Mouse (Mus musculus) myocyte (in vitro differentiated cells): Measurements from ENCODE around the gene Zfp672. TPM values are rescaled to one million over a fixed set of nuclear protein-coding genes. Genes with fewer than 3 reads are reported as not detected.

Experiments used
- H3K27me3 ChIP-seq: one replicate; pipeline ENCODE4 v1.6.1; 2011; ENCODE audit not compliant: control insufficient read depth, insufficient read depth, insufficient read length
- H3K36me3 ChIP-seq: one replicate; pipeline ENCODE4 v1.6.1; 2011; ENCODE audit not compliant: control insufficient read depth, insufficient read depth
- H3K4me2 ChIP-seq: one replicate; pipeline ENCODE4 v1.6.1; 2011; ENCODE audit warnings: low read depth, control low read depth
- H3K4me3 ChIP-seq: one replicate; pipeline ENCODE4 v1.5.1; 2011; ENCODE audit warnings: mild to moderate bottlenecking, control low read depth, moderate library complexity
- H3K79me2 ChIP-seq: one replicate; pipeline ENCODE4 v1.6.1; 2011; ENCODE audit not compliant: control insufficient read depth, insufficient read depth
- H3ac ChIP-seq: one replicate; pipeline ENCODE4 v1.6.1; 2011; ENCODE audit not compliant: control insufficient read depth, insufficient read length
- CEBPB ChIP-seq: IDR thresholded peaks from 2 replicates; pipeline ENCODE4 v1.6.1; 2011; ENCODE audit warnings: mild to moderate bottlenecking, moderate library complexity; ENCODE audit not compliant: poor library complexity, insufficient read depth, severe bottlenecking
- E2F4 ChIP-seq: IDR thresholded peaks from one replicate; pipeline ENCODE4 v1.6.1; 2011; ENCODE audit warnings: mild to moderate bottlenecking, control low read depth, moderate library complexity; ENCODE audit not compliant: insufficient read depth
- MAX ChIP-seq: IDR thresholded peaks from one replicate; pipeline ENCODE4 v1.6.1; 2011; ENCODE audit warnings: low read depth, mild to moderate bottlenecking, control low read depth
- MYOD1 ChIP-seq, 3 experiments: IDR thresholded peaks; one replicate each; pipeline ENCODE4 v1.6.1; 2011; ENCODE audit warnings: control low read depth in 2 of 3, low read depth in 2 of 3, mild to moderate bottlenecking in 2 of 3, moderate library complexity in 1 of 3; ENCODE audit not compliant: insufficient read length in 2 of 3, control insufficient read depth in 1 of 3
- MYOG ChIP-seq, 3 experiments: IDR thresholded peaks; one replicate each; pipeline ENCODE4 v1.6.1; 2011; ENCODE audit warnings: control low read depth in 2 of 3, low read depth in 2 of 3, mild to moderate bottlenecking in 2 of 3; ENCODE audit not compliant: insufficient read length in 2 of 3, control insufficient read depth in 1 of 3, insufficient read depth in 1 of 3
- POLR2A ChIP-seq: IDR thresholded peaks from one replicate; pipeline ENCODE4 v1.6.1; 2011; ENCODE audit warnings: low read depth, mild to moderate bottlenecking, control low read depth, moderate library complexity; ENCODE audit not compliant: insufficient read length
- POLR2AphosphoS2 ChIP-seq: IDR thresholded peaks from one replicate; pipeline ENCODE4 v1.6.1; 2011; ENCODE audit warnings: low read depth, control low read depth; ENCODE audit not compliant: insufficient read length
- REST ChIP-seq: IDR thresholded peaks from one replicate; pipeline ENCODE4 v1.6.1; 2011; ENCODE audit warnings: mild to moderate bottlenecking, control low read depth, moderate library complexity; ENCODE audit not compliant: insufficient read depth, insufficient read length
- SRF ChIP-seq: IDR thresholded peaks from one replicate; pipeline ENCODE4 v1.6.1; 2011; ENCODE audit warnings: low read depth; ENCODE audit not compliant: control insufficient read depth, insufficient read length
- TCF12 ChIP-seq: IDR thresholded peaks from one replicate; pipeline ENCODE4 v1.6.1; 2011; ENCODE audit warnings: mild to moderate bottlenecking, control low read depth; ENCODE audit not compliant: poor library complexity, insufficient read depth, severe bottlenecking
- TCF3 ChIP-seq: IDR thresholded peaks from one replicate; pipeline ENCODE4 v1.6.1; 2011; ENCODE audit warnings: low read depth, control low read depth; ENCODE audit not compliant: insufficient read length
- USF1 ChIP-seq: IDR thresholded peaks from one replicate; pipeline ENCODE4 v1.6.1; 2011; ENCODE audit warnings: low read depth, mild to moderate bottlenecking, control low read depth, moderate library complexity
- polyA plus RNA-seq: library from polyadenylated mRNA; unstranded; fragments of >200 nt; fragmentation: generic; extraction: Trizol; gene quantifications from one replicate; pipeline ENCODE4 v1.2.1, GENCODE M21; 2012; ENCODE audit warnings: missing spikeins

The Zfp672 gene
- polyA plus RNA-seq, 1 experiment = 15.7 TPM

DNA sequence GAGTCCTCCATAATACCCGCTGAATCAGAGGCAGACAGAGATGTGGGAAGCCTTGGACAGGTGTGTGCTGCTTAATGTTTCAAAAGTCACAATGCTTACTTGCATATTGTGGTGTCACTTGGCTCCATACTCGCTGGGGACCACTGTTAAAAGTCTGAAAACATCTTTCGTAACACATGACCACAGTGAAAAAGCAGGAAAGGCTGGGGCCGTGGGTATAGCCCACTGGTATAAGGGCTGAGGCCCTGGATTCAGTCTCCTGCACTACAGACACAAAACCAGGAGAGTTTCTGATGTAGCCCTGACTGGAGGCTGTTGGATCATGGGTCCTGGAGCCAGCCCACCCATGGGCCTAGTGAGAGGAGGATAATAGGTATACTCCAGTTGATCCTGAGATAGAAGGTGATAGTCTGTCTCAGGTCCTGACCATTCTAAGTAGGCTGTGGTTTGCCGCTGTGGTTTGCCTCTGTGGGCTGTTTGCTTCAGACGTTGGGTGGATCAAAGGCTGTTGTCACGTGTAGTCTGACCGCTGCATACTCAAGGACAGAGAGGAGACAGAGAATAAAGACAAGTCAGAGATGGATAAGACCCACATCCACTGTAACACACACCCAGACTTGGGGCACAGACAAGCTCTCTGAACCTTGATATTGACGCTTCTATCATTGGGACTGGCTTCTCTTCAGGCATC lies 40.0 kb downstream of the Zfp672 start:
- H3K79me2 ChIP-seq = no peaks in the 10 kb centered on the region
- H3K4me3 ChIP-seq = no peak overlapping the region
- TF ChIP-seq POLR2AphosphoS2 (no peak), MAX (no peak), MYOD1 (IDR thresholded peaks at IDR 0.05; ENCODE audit: control insufficient read depth in 1 of 3, insufficient read length in 2 of 3, low read depth in 2 of 3) (no peak), TCF12 (no peak), REST (no peak)
- no peak overlapping the region for H3K4me2 ChIP-seq
- H3ac ChIP-seq = no peak overlapping the region
- H3K36me3 ChIP-seq = no peaks in the 10 kb centered on the region
- H3K27me3 ChIP-seq = peaks cover 19% of the 10 kb centered on the region

DNA sequence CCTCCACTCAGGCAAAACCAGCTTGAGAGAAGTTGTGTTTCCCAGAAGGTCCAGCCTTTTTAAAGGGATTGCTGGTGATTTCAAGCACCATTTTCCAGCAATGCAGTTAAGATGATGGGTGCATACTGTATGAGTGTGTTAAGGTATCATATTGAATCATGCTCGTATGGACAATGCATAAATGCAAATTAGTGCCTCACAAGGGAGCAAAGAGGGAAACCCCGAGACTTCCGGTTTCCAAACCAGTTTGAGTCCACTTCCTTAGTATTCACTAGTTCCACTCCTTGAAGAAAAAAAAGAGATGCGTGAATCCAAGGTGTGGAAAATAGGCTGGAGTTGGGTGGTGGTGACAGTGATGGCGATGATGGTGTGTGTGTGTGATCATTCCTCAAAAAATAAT lies 47.6 kb downstream of the Zfp672 start:
- H3K36me3 ChIP-seq = no peaks in the 10 kb centered on the region
- TF ChIP-seq REST (no peak), MAX (no peak), POLR2A (no peak), SRF (no peak), E2F4 (no peak), MYOG (IDR thresholded peaks at IDR 0.05; ENCODE audit: control insufficient read depth in 1 of 3, insufficient read depth in 1 of 3, insufficient read length in 2 of 3, low read depth in 2 of 3) (no peak), MYOD1 (IDR thresholded peaks at IDR 0.05; ENCODE audit: control insufficient read depth in 1 of 3, insufficient read length in 2 of 3, low read depth in 2 of 3) (no peak), TCF12 (no peak), TCF3 (no peak), POLR2AphosphoS2 (no peak), USF1 (no peak)
- H3K4me3 ChIP-seq = no peak overlapping the region
- no peak overlapping the region for H3K4me2 ChIP-seq
- H3K79me2 ChIP-seq = no peaks in the 10 kb centered on the region
- no peak overlapping the region for H3ac ChIP-seq
- peaks cover 32% of the 10 kb centered on the region for H3K27me3 ChIP-seq

GRCm38 (mm10) chr11:58281970-58282496 lies 48.1 kb downstream of the Zfp672 start:
- Histone ChIP-seq H3K36me3 (no peaks in the 10 kb centered on the region), H3K4me2 (no peak overlapping the region), H3K27me3 (peaks cover 27% of the 10 kb centered on the region), H3ac (no peak overlapping the region), H3K4me3 (no peak overlapping the region), H3K79me2 (no peaks in the 10 kb centered on the region)
- TF ChIP-seq REST (no peak), TCF12 (no peak), POLR2AphosphoS2 (no peak), CEBPB (no peak), POLR2A (no peak), TCF3 (no peak), MYOD1 (IDR thresholded peaks at IDR 0.05; ENCODE audit: control insufficient read depth in 1 of 3, insufficient read length in 2 of 3, low read depth in 2 of 3) (no peak), MAX (no peak), E2F4 (no peak), SRF (no peak), MYOG (IDR thresholded peaks at IDR 0.05; ENCODE audit: control insufficient read depth in 1 of 3, insufficient read depth in 1 of 3, insufficient read length in 2 of 3, low read depth in 2 of 3) (no peak), USF1 (no peak)

DNA sequence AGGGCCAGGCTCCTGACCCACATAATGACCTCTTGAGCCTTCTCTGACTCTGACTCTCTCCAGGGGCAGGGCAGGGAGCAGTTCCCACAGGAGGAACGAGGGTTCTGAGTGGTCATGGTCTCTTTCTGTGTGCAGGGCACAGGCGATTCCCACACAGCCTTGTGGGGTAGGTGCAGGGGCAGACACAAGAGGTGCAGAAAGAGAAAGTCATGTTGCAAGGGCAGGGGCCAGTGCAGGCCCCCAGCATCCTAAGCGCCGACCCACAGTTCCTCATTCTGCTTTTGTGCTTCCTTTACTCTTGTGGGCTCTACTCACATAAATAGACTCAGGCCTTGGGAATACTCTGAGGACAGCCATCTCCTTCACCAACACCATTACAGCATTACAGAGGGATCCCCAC lies 54.4 kb downstream of the Zfp672 start:
- TF ChIP-seq POLR2A (no peak), TCF12 (no peak), MAX (no peak), REST (no peak), USF1 (no peak), MYOG (IDR thresholded peaks at IDR 0.05; ENCODE audit: control insufficient read depth in 1 of 3, insufficient read depth in 1 of 3, insufficient read length in 2 of 3, low read depth in 2 of 3) (no peak), E2F4 (no peak), POLR2AphosphoS2 (no peak), MYOD1 (IDR thresholded peaks at IDR 0.05; ENCODE audit: control insufficient read depth in 1 of 3, insufficient read length in 2 of 3, low read depth in 2 of 3) (no peak), CEBPB (no peak), TCF3 (no peak), SRF (no peak)
- Histone ChIP-seq H3K27me3 (peaks cover 15% of the 10 kb centered on the region), H3K4me2 (no peak overlapping the region), H3K79me2 (no peaks in the 10 kb centered on the region), H3K4me3 (no peak overlapping the region), H3K36me3 (no peaks in the 10 kb centered on the region), H3ac (no peak overlapping the region)
